Comparison of ENCODE assay signal across 23 mouse cellular contexts in genomic region chr4:132785228-132785627, GRCm38 (mm10). TPM values are rescaled to one million over a fixed set of nuclear protein-coding genes. Genes with fewer than 3 reads are reported as not detected.
DNase-seq lines count a peak whose midpoint lies in the region; ATAC-seq and TF ChIP-seq lines count a peak whose summit lies in the region.
"Had no signal": no experiment of that assay in that cellular context is flagged by ENCODE, and none has a peak within 500 bp of the region (broad histone marks: within the 10 kb centered on the region; RNA-seq: fewer than 3 reads in every experiment).

No protein-coding gene starts in this region.

- H3K36me3 ChIP-seq in midbrain, embryonic 11.5 days (ENCODE audit: control insufficient read depth, insufficient read depth, low read length): no peaks in the 10 kb centered on the region
- H3K36me3 ChIP-seq in midbrain, embryonic 16.5 days (ENCODE audit: control insufficient read depth, insufficient read depth, low read length): no peaks in the 10 kb centered on the region
- H3K36me3 ChIP-seq in E14TG2a.4 (ENCODE audit: insufficient read depth, low read length): peaks cover 9% of the 10 kb centered on the region

- H3K9me3 ChIP-seq in midbrain, embryonic 11.5 days (ENCODE audit: control insufficient read depth, low read length): no peaks in the 10 kb centered on the region
- no peaks in the 10 kb centered on the region for H3K9me3 ChIP-seq in midbrain, embryonic 16.5 days (replicated peaks; ENCODE audit: control insufficient read depth, low read length, poor library complexity, severe bottlenecking)
- H3K9me3 ChIP-seq in E14TG2a.4 (ENCODE audit: low read length): no peaks in the 10 kb centered on the region
- H3K9me3 ChIP-seq: G1E had no signal

- H3K4me1 ChIP-seq in midbrain, embryonic 11.5 days (ENCODE audit: control insufficient read depth, insufficient read depth, low read length): no peaks in the 10 kb centered on the region
- H3K4me1 ChIP-seq in midbrain, embryonic 16.5 days (ENCODE audit: control insufficient read depth, insufficient read depth, low read length): no peaks in the 10 kb centered on the region
- H3K4me1 ChIP-seq in E14TG2a.4 (replicated peaks; ENCODE audit: low read depth, low read length): peaks cover 22% of the 10 kb centered on the region

- no peaks in the 10 kb centered on the region for H3K27me3 ChIP-seq in midbrain, embryonic 11.5 days (ENCODE audit: control insufficient read depth, insufficient read depth, low read length)
- no peaks in the 10 kb centered on the region for H3K27me3 ChIP-seq in midbrain, embryonic 16.5 days (ENCODE audit: control insufficient read depth, insufficient read depth, low read depth, low read length)
- H3K27me3 ChIP-seq in E14TG2a.4 (ENCODE audit: insufficient read depth, low read length): no peaks in the 10 kb centered on the region
- H3K27me3 ChIP-seq: CH12.LX, Patski had no signal

- H3K4me3 ChIP-seq in midbrain, embryonic 11.5 days (ENCODE audit: low read depth, low read length): no peak overlapping the region
- H3K4me3 ChIP-seq in midbrain, embryonic 16.5 days (ENCODE audit: low read depth, low read length): no peak overlapping the region
- peak overlapping the region; percentile 69 for H3K4me3 ChIP-seq in E14TG2a.4 (replicated peaks; ENCODE audit: low read length)

- H3K27ac ChIP-seq in midbrain, embryonic 11.5 days (ENCODE audit: low read depth, low read length): no peak overlapping the region
- H3K27ac ChIP-seq in midbrain, embryonic 16.5 days (ENCODE audit: low read length): no peak overlapping the region

- no peak for TF ChIP-seq CTCF in E14TG2a.4 (conservative IDR thresholded peaks at IDR 0.05; ENCODE audit: low read length)

- WGBS in midbrain, embryonic 11.5 days: 94% methylated on average over 13 of the region's 13 CpGs
- 92% methylated on average over 13 of the region's 13 CpGs for WGBS in midbrain, embryonic 16.5 days

- H3K4me2 ChIP-seq in midbrain, embryonic 11.5 days: no peak overlapping the region
- H3K4me2 ChIP-seq in midbrain, embryonic 16.5 days (ENCODE audit: low read length): no peak overlapping the region

- H3K9ac ChIP-seq in midbrain, embryonic 11.5 days (ENCODE audit: low read length): no peak overlapping the region
- H3K9ac ChIP-seq in midbrain, embryonic 16.5 days (ENCODE audit: low read depth, low read length): no peak overlapping the region

- peak; percentile 86 for DNase-seq in heart, adult 11 months
- DNase-seq in heart, postnatal 25 days (ENCODE audit: low spot score): no peak
- DNase-seq in midbrain, embryonic 11.5 days (ENCODE audit: low spot score, missing footprints): peak; percentile 72
- DNase-seq: adrenal gland, adult 2 months; adrenal gland, adult 8-10 months; adrenal gland, postnatal 10 days; adrenal gland, postnatal 14 days; adrenal gland, postnatal 25 days; adrenal gland, postnatal 36 days; B cell, adult 2 months; cerebellum, adult 11 months; cerebellum, adult 11-12 months; cerebellum, adult 18-20 months; cerebellum, adult 2 months had no signal

- intact Hi-C loops in heart, postnatal 25 days (cut with DNase I): no loop called here

- ATAC-seq in midbrain, embryonic 11.5 days (ENCODE audit: low FRiP score): no peak
- no peak for ATAC-seq in midbrain, embryonic 16.5 days
- ATAC-seq in granulocyte monocyte progenitor cell, adult 5-6 weeks (replicated peaks; ENCODE audit: poor library complexity, severe bottlenecking): no peak
- ATAC-seq: activated CD4-positive, CD25-positive, alpha-beta regulatory T cell, adult 4 months; CD4-positive, CD25-positive, alpha-beta regulatory T cell, adult 4 months; Patski had no signal

RNA-seq across cellular contexts. Expression of gene Themis2, which starts 11.0 kb away (rescaled TPM):
- total RNA-seq in heart, postnatal 25 days (2021): 1 to 10 TPM; 1.9 to 2.0 TPM
- polyA plus RNA-seq in midbrain, embryonic 11.5 days (2014; fragmentation: Nextera tagmentation; extraction: Ambion mirVana): 1.1 TPM in 2 replicates
- 0.15 and 0.38 TPM in 2 replicates for polyA plus RNA-seq in midbrain, embryonic 16.5 days (2015; fragmentation: Nextera tagmentation; extraction: Ambion mirVana)
- 43.6 and 56.7 TPM in 2 replicates for total RNA-seq in granulocyte monocyte progenitor cell, adult 5-6 weeks (2014; fragmentation: Nextera tagmentation)
- total RNA-seq in granulocyte monocyte progenitor cell, adult 5-6 weeks (2017): 18.4 and 18.7 TPM in 2 replicates
- polyA plus RNA-seq: C2C12, Patski had no signal

RNA-seq across cellular contexts. Expression of gene Rpa2, which starts 17.1 kb away (rescaled TPM):
- 10 to 100 TPM; 10.3 to 12.5 TPM for total RNA-seq in heart, postnatal 25 days (2021)
- polyA plus RNA-seq in midbrain, embryonic 11.5 days (2014; fragmentation: Nextera tagmentation; extraction: Ambion mirVana): 164 TPM in 2 replicates
- 31.6 and 31.7 TPM in 2 replicates for polyA plus RNA-seq in midbrain, embryonic 16.5 days (2015; fragmentation: Nextera tagmentation; extraction: Ambion mirVana)
- total RNA-seq in granulocyte monocyte progenitor cell, adult 5-6 weeks (2014; fragmentation: Nextera tagmentation): 87.0 and 114 TPM in 2 replicates
- total RNA-seq in granulocyte monocyte progenitor cell, adult 5-6 weeks (2017): 66.8 and 69.9 TPM in 2 replicates

RNA-seq across cellular contexts. Expression of gene Smpdl3b, which starts 28.2 kb away (rescaled TPM):
- total RNA-seq in heart, postnatal 25 days (2021): under 1 TPM; 0.36 to 0.94 TPM
- 2.1 and 2.4 TPM in 2 replicates for polyA plus RNA-seq in midbrain, embryonic 11.5 days (2014; fragmentation: Nextera tagmentation; extraction: Ambion mirVana)
- polyA plus RNA-seq in midbrain, embryonic 16.5 days (2015; fragmentation: Nextera tagmentation; extraction: Ambion mirVana): 0.53 and 0.62 TPM in 2 replicates
- 0.47 TPM in 1 of 2 replicates, not detected in the other for total RNA-seq in granulocyte monocyte progenitor cell, adult 5-6 weeks (2014; fragmentation: Nextera tagmentation)
- total RNA-seq in granulocyte monocyte progenitor cell, adult 5-6 weeks (2017): 1.7 TPM in 1 of 2 replicates, not detected in the other

RNA-seq across cellular contexts. Expression of gene Xkr8, which starts 52.9 kb away (rescaled TPM):
- 1 to 10 TPM; 2.1 to 2.7 TPM for total RNA-seq in heart, postnatal 25 days (2021)
- polyA plus RNA-seq in midbrain, embryonic 11.5 days (2014; fragmentation: Nextera tagmentation; extraction: Ambion mirVana): 3.5 and 4.5 TPM in 2 replicates
- 4.8 and 7.1 TPM in 2 replicates for polyA plus RNA-seq in midbrain, embryonic 16.5 days (2015; fragmentation: Nextera tagmentation; extraction: Ambion mirVana)
- total RNA-seq in granulocyte monocyte progenitor cell, adult 5-6 weeks (2014; fragmentation: Nextera tagmentation): 2.9 and 4.4 TPM in 2 replicates
- total RNA-seq in granulocyte monocyte progenitor cell, adult 5-6 weeks (2017): 5.1 and 15.0 TPM in 2 replicates

RNA-seq across cellular contexts. Expression of gene Ppp1r8, which starts 57.7 kb away (rescaled TPM):
- total RNA-seq in heart, postnatal 25 days (2021): 10 to 100 TPM; 16.8 to 20.7 TPM
- polyA plus RNA-seq in midbrain, embryonic 11.5 days (2014; fragmentation: Nextera tagmentation; extraction: Ambion mirVana): 118 and 119 TPM in 2 replicates
- 58.2 and 58.5 TPM in 2 replicates for polyA plus RNA-seq in midbrain, embryonic 16.5 days (2015; fragmentation: Nextera tagmentation; extraction: Ambion mirVana)
- 59.6 and 70.9 TPM in 2 replicates for total RNA-seq in granulocyte monocyte progenitor cell, adult 5-6 weeks (2014; fragmentation: Nextera tagmentation)
- total RNA-seq in granulocyte monocyte progenitor cell, adult 5-6 weeks (2017): 67.6 and 85.2 TPM in 2 replicates

Comparison
In these comparisons a context has a peak if more than half of its experiments do, and no peak if none do; other contexts are left out.
1. RNA of gene Themis2, which starts 11.0 kb away (total RNA-seq): 18.4 to 56.7 TPM in granulocyte monocyte progenitor cell, adult 5-6 weeks; 1.9 to 2.0 TPM in heart, postnatal 25 days; every median in the first group is over 4 times any median in the second.
2. RNA of gene Rpa2, which starts 17.1 kb away (total RNA-seq): 66.8 to 114 TPM in granulocyte monocyte progenitor cell, adult 5-6 weeks; 10.3 to 12.5 TPM in heart, postnatal 25 days; every median in the first group is over 4 times any median in the second.